Mouse (Mus musculus): Measurements from ENCODE around the gene St3gal5. TPM values are rescaled to one million over a fixed set of nuclear protein-coding genes. Genes with fewer than 3 reads are reported as not detected.

St3gal5 gene
- polyA plus RNA-seq, 1 experiment from 2014 or later: 49.0 TPM

DNA sequence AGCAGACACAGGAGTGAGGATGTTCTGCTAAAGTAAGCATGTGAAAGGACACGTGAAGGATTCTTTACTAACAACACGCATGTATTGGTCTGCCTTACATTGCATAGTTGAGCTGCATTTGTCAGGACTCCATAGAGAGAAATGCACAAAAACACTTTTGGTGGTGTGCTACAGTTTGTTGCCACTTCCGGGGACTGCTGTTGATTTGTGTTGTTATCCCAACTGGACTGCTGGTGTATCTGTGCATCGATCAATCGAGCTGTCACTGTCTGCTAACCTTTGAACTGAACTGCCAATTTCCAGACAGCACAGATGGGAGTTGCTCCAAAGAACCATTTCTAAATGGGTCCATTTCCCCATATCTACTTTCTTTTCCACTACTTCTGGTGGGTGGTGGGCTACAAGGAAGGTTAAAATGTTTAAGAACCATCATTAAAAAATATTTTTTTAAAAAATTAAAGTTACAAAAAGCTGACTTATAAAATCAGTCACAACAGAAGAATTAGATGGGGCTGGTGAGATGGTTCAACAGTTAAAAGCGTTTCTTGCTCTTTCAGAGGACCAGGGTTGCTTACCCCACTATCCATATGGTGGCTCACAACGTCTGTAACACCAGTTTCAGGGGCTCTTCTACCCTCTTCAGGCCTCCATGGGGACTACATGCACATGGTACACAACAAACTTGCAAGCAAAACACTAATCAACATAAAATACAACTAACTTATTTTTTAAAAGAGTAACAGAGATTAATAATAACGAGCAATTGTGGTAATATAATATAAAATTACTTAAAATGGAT lies 61.8 kb downstream of the St3gal5 start:
- Histone ChIP-seq H3K4me2 (replicated peaks) (no peak overlapping the region), H3K9me3 (no peaks in the 10 kb centered on the region), H3K27ac (replicated peaks) (no peak overlapping the region), H3K9ac (replicated peaks) (no peak overlapping the region), H3K27me3 (no peaks in the 10 kb centered on the region), H3K4me1 (no peaks in the 10 kb centered on the region), H3K36me3 (peaks cover 5% of the 10 kb centered on the region; the same call in 1 of the 2 replicates), H3K4me3 (no peak overlapping the region)
- ATAC-seq (replicated peaks): no peak
- WGBS: 83% methylated on average over 8 of the region's 8 CpGs

DNA sequence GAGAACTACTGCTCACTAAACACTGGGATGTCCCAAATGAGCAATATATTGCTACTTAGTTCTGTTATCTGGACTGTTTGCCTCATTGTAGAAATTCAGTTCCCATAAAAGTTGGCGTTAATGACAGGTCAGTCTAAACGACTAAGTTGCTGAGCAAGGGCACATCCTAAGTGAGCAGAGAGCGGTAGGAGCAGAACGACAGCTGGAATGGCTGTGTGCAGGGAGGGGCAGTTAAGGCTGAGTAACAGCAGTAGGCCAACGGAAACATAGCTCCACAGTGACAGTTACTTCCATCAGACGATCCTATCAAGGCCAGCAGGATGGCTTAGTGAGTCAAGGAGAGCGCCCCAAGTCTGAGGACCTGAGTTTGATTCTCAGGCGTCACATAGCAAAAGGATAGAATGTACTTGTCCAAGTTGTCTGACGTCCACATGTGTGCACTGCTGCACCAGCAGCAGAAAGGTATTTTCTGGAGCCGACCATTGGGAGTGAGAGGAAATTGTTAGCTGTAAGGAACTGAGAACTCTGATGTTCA lies 62.5 kb downstream of the St3gal5 start:
- Histone ChIP-seq H3K27me3 (no peaks in the 10 kb centered on the region), H3K4me3 (no peak overlapping the region), H3K4me1 (peaks cover 4% of the 10 kb centered on the region; the same call in 1 of the 2 replicates), H3K27ac (replicated peaks) (no peak overlapping the region), H3K9me3 (no peaks in the 10 kb centered on the region), H3K9ac (replicated peaks) (no peak overlapping the region), H3K36me3 (peaks cover 5% of the 10 kb centered on the region; the same call in 1 of the 2 replicates), H3K4me2 (replicated peaks) (no peak overlapping the region)
- WGBS: 88% methylated on average over 10 of the region's 10 CpGs
- ATAC-seq (replicated peaks): no peak

DNA sequence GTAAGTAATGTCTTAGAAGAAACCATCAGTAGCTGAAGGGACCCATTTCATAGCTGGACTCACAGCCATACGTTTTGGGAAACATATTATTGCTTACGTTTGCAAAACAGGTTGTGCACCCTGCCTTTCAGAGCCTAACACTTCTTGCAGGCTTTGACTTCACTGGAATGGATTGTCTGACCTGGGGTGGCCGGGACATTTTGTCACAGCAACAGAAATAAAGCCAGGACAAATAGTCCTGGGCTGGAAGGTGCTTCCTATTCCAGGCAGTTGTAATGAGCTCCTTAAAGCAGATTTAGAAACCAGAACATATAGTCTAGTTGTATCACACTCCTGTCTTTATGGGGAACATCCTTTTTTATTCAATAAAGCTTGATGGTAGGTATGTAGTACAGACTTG lies 63.6 kb downstream of the St3gal5 start:
- H3K27ac ChIP-seq (replicated peaks): no peak overlapping the region
- no peak overlapping the region for H3K4me3 ChIP-seq
- no peak overlapping the region for H3K9ac ChIP-seq (replicated peaks)
- H3K27me3 ChIP-seq: no peaks in the 10 kb centered on the region
- WGBS: 82% methylated on average over 3 of the region's 3 CpGs
- ATAC-seq (replicated peaks): no peak
- H3K9me3 ChIP-seq: no peaks in the 10 kb centered on the region
- H3K4me1 ChIP-seq: peaks cover 4% of the 10 kb centered on the region; the same call in 1 of the 2 replicates
- H3K4me2 ChIP-seq (replicated peaks): no peak overlapping the region
- H3K36me3 ChIP-seq: 0 out of 2 replicates have a peak, but pooled peaks cover under 1% of the 10 kb centered on the region

DNA sequence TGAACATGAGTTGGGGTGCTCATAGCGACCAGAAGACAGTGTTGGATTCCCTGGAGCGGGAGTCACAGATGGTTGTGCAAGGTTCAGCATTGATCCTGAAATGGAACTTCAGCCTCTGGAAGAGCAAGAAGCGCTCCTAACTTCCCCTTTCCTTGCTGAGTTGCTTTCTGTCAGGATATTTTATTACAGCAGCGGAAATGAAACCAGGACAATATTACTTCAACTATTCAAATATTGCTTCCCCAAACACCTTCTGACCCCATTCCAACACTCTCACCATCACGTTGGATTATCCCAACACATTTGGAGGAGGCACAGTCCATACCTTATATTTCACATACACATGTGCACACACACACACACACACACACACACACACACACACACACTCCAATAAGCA lies 64.4 kb downstream of the St3gal5 start:
- no peaks in the 10 kb centered on the region for H3K27me3 ChIP-seq

DNA sequence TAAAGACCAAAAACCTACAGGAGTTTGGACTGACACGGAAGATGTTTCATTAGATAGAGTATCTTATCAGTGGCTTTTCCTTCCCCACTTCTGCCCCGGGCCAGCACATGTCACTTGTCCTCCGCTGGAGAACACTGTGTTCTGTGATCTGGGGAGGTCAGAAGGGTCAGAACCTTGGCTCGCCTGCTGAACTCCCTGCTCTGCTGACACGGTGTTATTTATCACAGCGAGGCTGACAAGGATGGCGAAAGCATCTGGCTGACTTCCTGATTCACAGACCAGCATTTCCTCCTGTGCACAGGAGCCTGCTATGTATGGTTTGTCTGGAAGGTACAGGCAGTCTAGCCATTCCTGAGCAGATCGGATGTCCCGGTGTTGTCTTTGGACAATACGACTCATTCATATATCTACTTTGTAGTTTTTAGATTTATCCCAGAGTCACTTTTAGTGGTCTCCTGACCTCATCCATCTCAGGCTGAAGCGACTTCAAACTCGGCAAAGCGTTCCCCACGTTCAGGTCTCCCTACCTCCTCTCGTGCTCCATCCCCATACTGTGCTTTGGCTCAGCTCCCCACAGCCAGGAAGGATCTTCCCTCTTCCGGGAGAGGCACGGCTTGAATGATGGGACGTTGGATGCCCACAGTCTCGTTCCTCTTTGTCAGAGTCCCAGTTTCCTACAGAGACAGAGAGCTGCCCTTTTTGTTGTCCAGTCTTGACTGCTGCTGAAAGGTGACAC lies 64.9 kb downstream of the St3gal5 start:
- no peak for ATAC-seq (replicated peaks)
- H3K4me1 ChIP-seq: peaks cover 4% of the 10 kb centered on the region; the same call in 1 of the 2 replicates
- no peak overlapping the region for H3K9ac ChIP-seq (replicated peaks)
- no peaks in the 10 kb centered on the region for H3K27me3 ChIP-seq
- no peak overlapping the region for H3K4me2 ChIP-seq (replicated peaks)
- WGBS: 72% methylated on average over 19 of the region's 19 CpGs
- H3K4me3 ChIP-seq: no peak overlapping the region
- no peaks in the 10 kb centered on the region for H3K9me3 ChIP-seq
- no peaks in the 10 kb centered on the region for H3K36me3 ChIP-seq
- no peak overlapping the region for H3K27ac ChIP-seq (replicated peaks)

More for the DNA sequence above, 64.4 kb downstream of the St3gal5 start:
- Histone ChIP-seq H3K9me3 (no peaks in the 10 kb centered on the region), H3K36me3 (no peaks in the 10 kb centered on the region), H3K27ac (replicated peaks) (no peak overlapping the region), H3K4me3 (no peak overlapping the region), H3K9ac (replicated peaks) (no peak overlapping the region), H3K4me2 (replicated peaks) (no peak overlapping the region), H3K4me1 (peaks cover 4% of the 10 kb centered on the region; the same call in 1 of the 2 replicates)
- WGBS: 87% methylated on average over 5 of the region's 5 CpGs
- no peak for ATAC-seq (replicated peaks)

DNA sequence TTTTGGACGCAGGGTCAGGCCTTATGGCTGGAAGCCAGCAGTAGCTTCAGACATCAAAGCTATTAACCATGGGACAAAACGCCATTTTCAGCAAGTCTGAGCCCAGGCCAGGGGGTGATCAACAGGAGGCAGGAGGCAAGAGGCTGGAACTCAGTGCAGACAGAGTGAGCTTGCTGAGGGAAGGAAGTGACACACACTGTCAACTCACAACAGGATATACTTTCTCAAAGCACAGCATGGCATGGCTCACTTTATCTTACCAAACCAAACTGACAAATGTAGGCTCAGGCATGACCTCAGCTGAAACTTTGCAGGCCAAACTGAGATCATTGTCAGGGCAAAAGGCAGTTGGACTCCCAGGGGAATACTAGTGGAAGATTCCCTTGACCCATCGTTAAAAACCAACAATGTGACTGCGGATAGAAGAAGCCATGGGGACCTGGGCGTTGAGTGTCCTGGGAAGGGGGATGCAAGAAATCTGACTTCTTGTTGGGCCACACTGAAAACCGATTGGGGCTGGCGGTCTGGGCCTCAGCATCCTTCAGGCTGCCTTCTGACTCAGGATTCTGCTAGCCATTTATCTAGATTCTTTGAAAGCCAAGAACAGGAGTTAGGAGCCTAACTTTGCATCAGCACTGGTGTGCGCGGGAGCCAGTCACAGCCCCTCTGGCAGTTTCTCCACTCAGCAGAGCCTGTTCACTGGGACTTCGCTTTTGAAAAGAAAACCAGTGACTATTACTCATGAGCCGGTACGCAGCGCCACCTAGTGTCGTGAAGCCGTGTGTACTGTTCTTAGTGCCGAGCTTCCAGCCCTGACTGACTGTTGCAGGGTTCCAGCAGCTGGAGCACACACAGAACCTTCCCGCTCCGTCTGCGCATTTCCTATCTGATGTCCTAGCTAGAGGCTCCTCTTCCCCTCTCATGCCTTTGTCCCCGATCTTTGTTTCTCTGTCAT lies 67.2 kb downstream of the St3gal5 start:
- Histone ChIP-seq H3K9me3 (no peaks in the 10 kb centered on the region), H3K4me3 (no peak overlapping the region), H3K36me3 (no peaks in the 10 kb centered on the region), H3K27ac (replicated peaks) (no peak overlapping the region), H3K4me2 (replicated peaks) (no peak overlapping the region), H3K27me3 (no peaks in the 10 kb centered on the region), H3K4me1 (peaks cover 4% of the 10 kb centered on the region; the same call in 1 of the 2 replicates), H3K9ac (replicated peaks) (no peak overlapping the region)
- 18% methylated on average over 20 of the region's 20 CpGs for WGBS
- peak; percentile 92 for ATAC-seq (replicated peaks)

DNA sequence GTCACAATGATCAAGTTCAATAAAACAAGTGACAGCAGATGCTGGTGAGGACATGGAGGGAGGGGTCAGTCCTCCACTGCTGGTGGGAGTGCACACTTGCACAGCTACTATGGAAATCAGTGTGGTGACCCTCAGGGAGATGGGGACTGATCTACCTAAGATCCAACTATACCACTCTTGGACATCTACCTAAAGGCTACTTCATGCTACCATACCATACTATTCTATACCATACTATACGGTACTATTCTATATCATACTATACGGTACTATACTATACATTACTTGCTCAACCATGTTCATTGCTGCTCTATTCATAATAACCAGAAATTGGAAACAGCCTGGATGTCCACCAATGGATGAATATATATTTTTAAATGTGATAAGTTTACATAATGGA lies 68.5 kb downstream of the St3gal5 start:
- Histone ChIP-seq H3K36me3 (no peaks in the 10 kb centered on the region), H3K9ac (replicated peaks) (no peak overlapping the region), H3K27me3 (no peaks in the 10 kb centered on the region), H3K4me2 (replicated peaks) (no peak overlapping the region), H3K4me1 (peaks cover 4% of the 10 kb centered on the region; the same call in 1 of the 2 replicates), H3K9me3 (no peaks in the 10 kb centered on the region), H3K27ac (replicated peaks) (no peak overlapping the region), H3K4me3 (no peak overlapping the region)
- no peak for ATAC-seq (replicated peaks)
- WGBS: 47% methylated on average over 2 of the region's 2 CpGs

DNA sequence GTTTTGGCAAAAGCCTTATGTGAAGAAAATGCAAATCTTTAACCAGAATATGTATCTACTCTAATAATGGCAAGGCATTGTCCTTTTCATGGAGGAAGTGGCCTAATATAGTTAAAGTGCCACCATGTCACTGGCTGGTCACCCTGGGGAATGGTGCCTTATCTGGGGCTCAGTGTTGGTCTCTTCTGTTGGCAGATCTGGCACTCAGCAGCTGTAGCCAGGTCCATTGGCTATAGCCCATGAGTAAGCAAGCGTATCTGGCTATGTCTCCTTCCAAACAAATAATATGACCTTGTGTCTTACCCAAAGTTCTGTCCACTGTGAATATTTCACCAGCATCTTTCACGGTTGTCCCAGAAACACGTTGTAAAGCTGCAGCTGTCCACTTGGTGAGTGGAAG lies 74.0 kb downstream of the St3gal5 start:
- H3K4me2 ChIP-seq (replicated peaks): no peak overlapping the region
- no peaks in the 10 kb centered on the region for H3K36me3 ChIP-seq
- no peak for ATAC-seq (replicated peaks)
- 86% methylated on average over 3 of the region's 3 CpGs for WGBS
- H3K27ac ChIP-seq (replicated peaks): no peak overlapping the region
- H3K4me3 ChIP-seq: no peak overlapping the region
- H3K9me3 ChIP-seq: no peaks in the 10 kb centered on the region
- H3K4me1 ChIP-seq: no peaks in the 10 kb centered on the region
- no peak overlapping the region for H3K9ac ChIP-seq (replicated peaks)
- H3K27me3 ChIP-seq: no peaks in the 10 kb centered on the region

DNA sequence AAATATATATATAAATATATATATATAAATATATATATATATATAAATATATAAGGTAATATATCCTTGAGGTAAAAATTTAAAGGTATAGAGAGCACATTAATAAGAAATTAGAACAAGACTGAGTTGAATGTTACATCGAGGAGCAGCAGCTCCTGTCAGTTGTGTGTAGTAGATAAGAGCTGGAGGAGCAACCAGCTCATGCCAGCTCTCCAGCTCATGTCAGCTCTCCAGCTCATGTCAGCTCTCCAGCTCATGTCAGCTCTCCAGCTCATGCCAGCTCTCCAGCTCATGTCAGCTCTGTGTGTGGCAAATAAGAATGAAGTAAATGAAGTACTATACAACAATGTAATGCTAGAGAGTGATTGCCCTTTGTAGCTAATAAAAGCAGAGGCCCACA lies 76.0 kb downstream of the St3gal5 start:
- no peak overlapping the region for H3K4me2 ChIP-seq (replicated peaks)
- H3K27me3 ChIP-seq: no peaks in the 10 kb centered on the region
- H3K36me3 ChIP-seq: no peaks in the 10 kb centered on the region
- 91% methylated on average over 1 of the region's 1 CpGs for WGBS
- no peak for ATAC-seq (replicated peaks)
- H3K27ac ChIP-seq (replicated peaks): no peak overlapping the region
- H3K4me3 ChIP-seq: no peak overlapping the region
- no peaks in the 10 kb centered on the region for H3K4me1 ChIP-seq
- H3K9ac ChIP-seq (replicated peaks): no peak overlapping the region
- no peaks in the 10 kb centered on the region for H3K9me3 ChIP-seq

DNA sequence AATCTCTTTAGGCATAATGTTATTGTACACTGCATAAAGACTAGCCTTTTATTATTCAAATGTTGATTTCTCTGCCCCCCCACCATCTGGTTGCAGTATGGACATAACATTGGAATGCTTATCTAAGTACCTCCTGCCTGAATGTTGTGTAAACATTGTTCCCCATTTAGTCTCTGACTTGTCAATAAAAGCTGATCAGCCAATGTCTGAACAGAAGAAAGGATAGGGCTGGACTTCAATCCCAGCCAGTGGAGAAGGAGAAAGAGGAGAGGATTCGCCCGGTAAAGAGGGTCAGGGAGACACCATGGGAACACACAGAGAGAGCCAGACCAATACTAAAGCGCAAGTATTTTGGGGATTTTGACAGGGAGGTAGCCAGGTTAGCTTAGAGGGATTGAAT lies 78.0 kb downstream of the St3gal5 start:
- Histone ChIP-seq H3K27me3 (no peaks in the 10 kb centered on the region), H3K4me1 (no peaks in the 10 kb centered on the region), H3K9ac (replicated peaks) (no peak overlapping the region), H3K9me3 (no peaks in the 10 kb centered on the region), H3K36me3 (no peaks in the 10 kb centered on the region), H3K4me2 (replicated peaks) (no peak overlapping the region), H3K27ac (replicated peaks) (no peak overlapping the region), H3K4me3 (no peak overlapping the region)
- WGBS: 47% methylated on average over 3 of the region's 3 CpGs
- ATAC-seq (replicated peaks): no peak

DNA sequence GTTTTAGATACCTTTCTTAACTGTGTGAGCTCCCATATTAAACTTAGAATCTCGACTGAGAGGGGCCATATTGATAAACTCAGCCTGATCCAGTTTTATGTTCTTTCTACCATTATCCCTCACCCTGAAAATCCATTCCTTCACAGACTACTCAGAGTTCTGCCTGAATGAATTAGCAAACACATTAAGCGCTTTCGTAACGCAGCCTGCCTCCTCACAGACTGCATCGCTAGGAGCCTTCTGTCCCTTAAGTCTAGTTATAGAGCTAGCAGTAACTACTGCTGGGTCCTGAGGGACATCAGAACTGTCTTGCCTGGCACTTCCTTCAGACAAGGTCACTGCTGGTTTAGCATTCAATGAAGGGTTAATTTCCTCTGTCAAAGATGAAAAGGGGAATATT lies 78.6 kb downstream of the St3gal5 start:
- no peak overlapping the region for H3K9ac ChIP-seq (replicated peaks)
- no peaks in the 10 kb centered on the region for H3K4me1 ChIP-seq
- H3K4me2 ChIP-seq (replicated peaks): no peak overlapping the region
- no peak overlapping the region for H3K4me3 ChIP-seq
- WGBS: 64% methylated on average over 5 of the region's 5 CpGs
- no peaks in the 10 kb centered on the region for H3K36me3 ChIP-seq
- no peak for ATAC-seq (replicated peaks)
- no peaks in the 10 kb centered on the region for H3K9me3 ChIP-seq
- H3K27ac ChIP-seq (replicated peaks): no peak overlapping the region
- H3K27me3 ChIP-seq: no peaks in the 10 kb centered on the region
